Mouse (Mus musculus) thymus, adult 2 months (tissue): ENCODE measurements around the gene Mpp4. TPM values are rescaled to one million over a fixed set of nuclear protein-coding genes. Genes with fewer than 3 reads are reported as not detected.

ENCODE experiments used
- DNase-seq: peaks from one replicate; pipeline ENCODE4 v3.0.0; 2021
- H3K27ac ChIP-seq: fragments of 200-500 bp; 2 replicates; pipeline ENCODE4 v1.5.1; 2012; ENCODE audit warnings: low read length, control low read depth; ENCODE audit not compliant: control insufficient read depth, insufficient read depth
- H3K27me3 ChIP-seq: fragments of 200-500 bp; 2 replicates; pipeline ENCODE4 v1.6.1; 2012; ENCODE audit warnings: mild to moderate bottlenecking, low read length, moderate library complexity, mixed read lengths; ENCODE audit not compliant: control insufficient read depth, insufficient read depth
- H3K36me3 ChIP-seq: fragments of 200-500 bp; 2 replicates; pipeline ENCODE4 v1.6.1; 2012; ENCODE audit warnings: mild to moderate bottlenecking, low read length, moderate library complexity; ENCODE audit not compliant: control insufficient read depth, insufficient read depth
- H3K4me1 ChIP-seq: fragments of 200-500 bp; replicated peaks from 2 replicates; pipeline ENCODE4 v1.6.1; 2012; ENCODE audit warnings: low read length; ENCODE audit not compliant: control insufficient read depth, insufficient read depth
- H3K4me3 ChIP-seq: fragments of 200-500 bp; 2 replicates; pipeline ENCODE4 v1.5.1; 2012; ENCODE audit warnings: mild to moderate bottlenecking, low read length, control low read depth, moderate library complexity; ENCODE audit not compliant: control insufficient read depth, insufficient read depth
- CTCF ChIP-seq: fragments of 200-500 bp; IDR thresholded peaks from 2 replicates; pipeline ENCODE4 v1.5.1; 2012; ENCODE audit warnings: mild to moderate bottlenecking, control low read depth, low read length, moderate library complexity, borderline replicate concordance; ENCODE audit not compliant: control insufficient read depth, poor library complexity, insufficient read depth; ENCODE audit errors: extremely low read depth
- POLR2A ChIP-seq: fragments of 200-500 bp; IDR thresholded peaks from 2 replicates; pipeline ENCODE4 v1.6.1; 2012; ENCODE audit warnings: mild to moderate bottlenecking, low read length, control low read depth, moderate library complexity; ENCODE audit not compliant: control insufficient read depth, poor library complexity, insufficient read depth; ENCODE audit errors: extremely low read depth
- WGBS: fragments of 180-500 bp; shearing (Covaris S2); methylation state at CpG from one replicate; pipeline ENCODE4 v1.1.7; 2018; 5-methylcytosine and 5-hydroxymethylcytosine counted together
- polyA plus RNA-seq: library from polyadenylated mRNA; depleted of rRNA; stranded (reverse); fragments of >200 nt; gene quantifications from 2 replicates; pipeline ENCODE4 v1.2.3, GENCODE M21; 2012; rRNA removed

The Mpp4 gene
- polyA plus RNA-seq, 1 experiment = 9.8 TPM

DNA sequence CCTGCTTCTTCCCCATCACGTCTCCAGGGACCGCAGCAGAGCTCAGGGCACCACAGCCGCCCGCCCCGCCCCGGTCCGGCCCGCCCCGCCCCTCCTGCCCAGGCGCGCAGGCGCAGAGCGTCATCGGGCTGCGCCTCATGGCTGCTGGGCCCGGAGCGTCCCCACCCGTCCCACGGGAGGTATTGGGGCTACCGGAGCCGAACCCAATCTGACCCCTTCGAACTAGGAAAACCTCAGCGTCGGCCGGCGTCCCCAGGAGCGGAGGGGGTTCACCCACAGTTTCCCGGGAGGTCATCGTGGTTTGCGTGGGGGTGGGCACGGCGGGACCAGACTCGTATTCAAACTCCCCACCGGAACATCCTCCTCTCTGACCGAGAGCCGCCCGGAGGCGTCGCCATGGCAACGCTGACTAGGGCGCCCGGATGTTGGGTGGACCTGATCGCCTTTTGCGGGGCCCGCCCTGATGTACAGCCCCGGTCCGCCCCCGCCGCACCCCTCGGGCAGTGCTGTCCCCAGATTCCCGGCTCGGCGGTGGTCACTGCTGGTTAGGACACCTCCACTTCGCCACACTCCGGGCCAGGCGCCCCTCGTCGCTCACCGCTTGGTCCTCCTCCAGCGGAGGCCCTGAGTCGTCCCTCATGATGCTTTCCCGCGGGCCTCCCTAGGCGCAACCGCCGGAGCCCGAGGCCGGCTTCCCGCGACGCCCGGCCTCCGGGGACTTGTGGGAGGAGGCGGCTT lies 43.3 kb downstream of the Mpp4 start, which contains the start of gene Tmem237:
TSS of gene Tmem237 (minus strand) at position 689 of the 738 bp plus-strand sequence.
- TF ChIP-seq POLR2A (peak; percentile 62; the same call in 1 of the 2 replicates), CTCF (0 out of 2 replicates have a peak, but pooled peaks have one; percentile 7)
- no peaks in the 10 kb centered on the region for H3K36me3 ChIP-seq
- peak; percentile 84 for DNase-seq
- H3K27me3 ChIP-seq = no peaks in the 10 kb centered on the region
- H3K27ac ChIP-seq = no peak within 1 kb of the TSS
- no peaks in the 10 kb centered on the region for H3K4me1 ChIP-seq
- peak within 1 kb of the TSS; percentile 90 for H3K4me3 ChIP-seq
- under 1% methylated on average over 74 of the region's 74 CpGs for WGBS

DNA sequence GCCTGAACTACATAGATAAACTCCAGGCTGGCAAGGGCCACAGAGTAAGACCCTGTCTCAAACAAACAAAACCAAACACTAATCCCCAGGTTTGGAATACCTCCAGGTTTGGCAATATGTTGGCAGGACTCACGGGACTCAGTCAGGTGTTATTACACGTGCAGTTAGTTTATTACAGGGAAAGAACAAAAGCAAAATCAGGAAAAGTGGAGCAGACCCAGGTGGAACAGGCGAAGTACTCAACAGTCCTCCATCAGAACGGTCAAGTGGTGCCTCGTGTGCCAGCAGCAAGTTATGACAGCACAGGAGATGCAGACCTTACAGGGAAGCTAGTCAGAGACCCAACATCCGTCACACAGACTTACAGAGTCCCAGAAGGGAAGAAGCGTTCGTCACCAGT lies 52.7 kb downstream of the Mpp4 start:
- Histone ChIP-seq H3K36me3 (no peaks in the 10 kb centered on the region), H3K4me3 (no peak overlapping the region), H3K27me3 (no peaks in the 10 kb centered on the region), H3K4me1 (no peaks in the 10 kb centered on the region), H3K27ac (no peak overlapping the region)
- no peak for DNase-seq
- 95% methylated on average over 8 of the region's 8 CpGs for WGBS
- TF ChIP-seq POLR2A (no peak), CTCF (no peak)

- WGBS = 98% methylated on average over 6 of the region's 6 CpGs
- DNase-seq = no peak
- TF ChIP-seq POLR2A = no peak
- TF ChIP-seq CTCF = no peak
- Histone ChIP-seq H3K27ac (no peak overlapping the region), H3K27me3 (no peaks in the 10 kb centered on the region), H3K4me1 (no peaks in the 10 kb centered on the region), H3K4me3 (no peak overlapping the region), H3K36me3 (no peaks in the 10 kb centered on the region)
These were observed 61.1 kb downstream of the Mpp4 start for GRCm38 (mm10) chr1:59102071-59102470.

DNA sequence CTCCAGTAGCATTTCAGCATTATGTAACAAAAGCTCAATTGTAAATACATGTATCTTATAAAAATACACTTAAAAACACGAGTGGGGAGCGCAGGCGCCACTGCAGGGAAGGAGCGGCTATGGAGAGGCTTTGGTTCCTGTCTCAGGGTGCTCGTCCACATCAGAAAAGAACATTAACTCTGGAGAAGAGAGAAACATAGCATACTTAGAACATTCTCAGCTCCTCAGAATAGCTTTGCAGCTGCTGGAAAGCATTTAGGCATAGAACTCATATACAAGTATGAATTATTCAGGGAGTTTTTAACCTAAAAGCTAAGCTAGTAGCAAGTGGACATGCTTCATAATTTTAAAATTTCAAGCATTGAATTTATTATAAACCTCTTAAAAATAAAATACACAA lies 62.2 kb downstream of the Mpp4 start:
- Histone ChIP-seq H3K36me3 (no peaks in the 10 kb centered on the region), H3K27ac (no peak overlapping the region), H3K4me1 (no peaks in the 10 kb centered on the region), H3K27me3 (no peaks in the 10 kb centered on the region), H3K4me3 (no peak overlapping the region)
- TF ChIP-seq CTCF = no peak
- no peak for TF ChIP-seq POLR2A
- no peak for DNase-seq
- 95% methylated on average over 5 of the region's 5 CpGs for WGBS

DNA sequence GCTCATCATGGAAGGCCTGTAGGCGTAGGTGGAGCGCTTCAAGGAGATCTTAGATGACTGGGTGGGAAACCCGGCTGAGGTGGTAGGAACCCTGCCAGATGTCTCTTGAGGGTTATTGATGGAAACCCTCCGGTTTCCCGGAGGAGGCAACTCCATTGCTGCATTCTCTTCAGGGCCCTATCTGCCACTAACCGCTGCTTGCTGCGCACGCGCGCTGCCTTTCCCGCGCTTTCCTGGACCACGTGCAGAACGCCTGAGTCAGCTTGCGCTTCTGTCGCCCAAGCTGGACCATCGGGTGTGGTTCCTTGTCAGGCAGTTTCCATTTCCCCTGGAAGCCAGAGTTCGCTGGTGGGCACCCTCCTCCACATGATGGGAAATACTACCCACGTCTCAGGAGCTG lies 68.5 kb downstream of the Mpp4 start, which contains the start of gene C2cd6:
TSS of gene C2cd6 (minus strand) at position 196 of the 400 bp plus-strand sequence.
- DNase-seq = no peak
- H3K36me3 ChIP-seq = no peaks in the 10 kb centered on the region
- H3K27ac ChIP-seq = no peak within 1 kb of the TSS
- no peaks in the 10 kb centered on the region for H3K4me1 ChIP-seq
- WGBS = 96% methylated on average over 19 of the region's 19 CpGs
- H3K27me3 ChIP-seq = no peaks in the 10 kb centered on the region
- H3K4me3 ChIP-seq = no peak within 1 kb of the TSS
- no peak for TF ChIP-seq CTCF
- TF ChIP-seq POLR2A = no peak

Other genes with a start within 250 kb of the Mpp4 start
- gene Trak2, start 190.0 kb downstream of the Mpp4 start, polyA plus RNA-seq = 46.6 and 52.0 TPM in 2 replicates
- 15.5 and 15.6 TPM in 2 replicates for gene Stradb, start 189.9 kb downstream of the Mpp4 start, polyA plus RNA-seq
- gene C2cd6, start 68.5 kb downstream of the Mpp4 start, polyA plus RNA-seq = not detected in 2 replicates
- gene Tmem237, start 43.0 kb downstream of the Mpp4 start, polyA plus RNA-seq = 2.3 and 3.6 TPM in 2 replicates
- 15.9 and 18.6 TPM in 2 replicates for gene Als2, start 73.8 kb upstream of the Mpp4 start, polyA plus RNA-seq
- gene Cdk15, start 93.5 kb upstream of the Mpp4 start, polyA plus RNA-seq = 0.12 TPM in 1 of 2 replicates, not detected in the other